Mouse (Mus musculus): ENCODE measurements at regions not wholly inside any gene's neighbourhood (a gene's known extent, or its start where the extent isn't known, plus 50 kb on each side); places are given as distances from the start of the nearest gene placed in this dataset.
A peak's percentile ranks its signal among the peaks of the same experiment; 100 is the strongest.

GRCm38 (mm10) chr17:50409895-50410294, 99.3 kb upstream of the Plcl2 start:
- no peaks in the 10 kb centered on the region for H3K4me1 ChIP-seq (ENCODE audit: insufficient read depth, low read depth, low read length)
- no peaks in the 10 kb centered on the region for H3K27me3 ChIP-seq (replicated peaks; ENCODE audit: insufficient read depth, low read length)
- no peak overlapping the region for H3K27ac ChIP-seq (ENCODE audit: low read length)
- no peak overlapping the region for H3K9ac ChIP-seq (replicated peaks; ENCODE audit: low read depth)
- no peak overlapping the region for H3K4me3 ChIP-seq (ENCODE audit: low read depth, low read length)
- H3K36me3 ChIP-seq (ENCODE audit: insufficient read depth, low read length): no peaks in the 10 kb centered on the region
- no peak for TF ChIP-seq EP300 (IDR thresholded peaks at IDR 0.05)
- no peak for TF ChIP-seq CTCF (IDR thresholded peaks at IDR 0.05)
- no peak overlapping the region for H3K4me2 ChIP-seq (replicated peaks; ENCODE audit: low read depth, low read length)
- 80% methylated on average over 8 of the region's 8 CpGs for WGBS
- ATAC-seq (no peak), DNase-seq (ENCODE audit: low spot score) (peak; percentile 8)
- H3K9me3 ChIP-seq (ENCODE audit: low read length): no peaks in the 10 kb centered on the region

- Histone ChIP-seq H3K27me3 (replicated peaks; ENCODE audit: insufficient read depth, low read length) (no peaks in the 10 kb centered on the region), H3K36me3 (ENCODE audit: insufficient read depth, low read length) (no peaks in the 10 kb centered on the region), H3K9ac (replicated peaks; ENCODE audit: low read depth) (no peak overlapping the region), H3K27ac (ENCODE audit: low read length) (no peak overlapping the region), H3K4me2 (replicated peaks; ENCODE audit: low read depth, low read length) (no peak overlapping the region), H3K4me1 (ENCODE audit: insufficient read depth, low read depth, low read length) (no peaks in the 10 kb centered on the region), H3K9me3 (ENCODE audit: low read length) (no peaks in the 10 kb centered on the region), H3K4me3 (ENCODE audit: low read depth, low read length) (no peak overlapping the region)
- no peak for ATAC-seq
- TF ChIP-seq CTCF (IDR thresholded peaks at IDR 0.05): no peak
- TF ChIP-seq EP300 (IDR thresholded peaks at IDR 0.05): no peak
- WGBS: 95% methylated on average over 3 of the region's 3 CpGs
- no peak for DNase-seq (ENCODE audit: low spot score)
These were observed 98.9 kb upstream of the Plcl2 start for GRCm38 (mm10) chr17:50410296-50410695.

- no peaks in the 10 kb centered on the region for H3K27me3 ChIP-seq (replicated peaks; ENCODE audit: insufficient read depth, low read length)
- no peaks in the 10 kb centered on the region for H3K36me3 ChIP-seq (ENCODE audit: insufficient read depth, low read length)
- H3K9me3 ChIP-seq (ENCODE audit: low read length): no peaks in the 10 kb centered on the region
- ATAC-seq (no peak), DNase-seq (ENCODE audit: low spot score) (no peak)
- WGBS: 87% methylated on average over 5 of the region's 5 CpGs
- H3K4me2 ChIP-seq (replicated peaks; ENCODE audit: low read depth, low read length): no peak overlapping the region
- no peaks in the 10 kb centered on the region for H3K4me1 ChIP-seq (ENCODE audit: insufficient read depth, low read depth, low read length)
- H3K9ac ChIP-seq (replicated peaks; ENCODE audit: low read depth): no peak overlapping the region
- H3K4me3 ChIP-seq (ENCODE audit: low read depth, low read length): no peak overlapping the region
- TF ChIP-seq EP300 (IDR thresholded peaks at IDR 0.05): no peak
- TF ChIP-seq CTCF (IDR thresholded peaks at IDR 0.05): no peak
- H3K27ac ChIP-seq (ENCODE audit: low read length): no peak overlapping the region
These were observed 96.8 kb upstream of the Plcl2 start for GRCm38 (mm10) chr17:50412446-50412845.

GRCm38 (mm10) chr17:50413916-50414315, 95.3 kb upstream of the Plcl2 start:
- H3K27ac ChIP-seq (ENCODE audit: low read length): no peak overlapping the region
- H3K9me3 ChIP-seq (ENCODE audit: low read length): no peaks in the 10 kb centered on the region
- 88% methylated on average over 5 of the region's 5 CpGs for WGBS
- ATAC-seq: no peak
- no peaks in the 10 kb centered on the region for H3K36me3 ChIP-seq (ENCODE audit: insufficient read depth, low read length)
- DNase-seq (ENCODE audit: low spot score): no peak
- no peaks in the 10 kb centered on the region for H3K4me1 ChIP-seq (ENCODE audit: insufficient read depth, low read depth, low read length)
- H3K27me3 ChIP-seq (replicated peaks; ENCODE audit: insufficient read depth, low read length): no peaks in the 10 kb centered on the region
- H3K9ac ChIP-seq (replicated peaks; ENCODE audit: low read depth): no peak overlapping the region
- no peak overlapping the region for H3K4me3 ChIP-seq (ENCODE audit: low read depth, low read length)
- H3K4me2 ChIP-seq (replicated peaks; ENCODE audit: low read depth, low read length): no peak overlapping the region
- TF ChIP-seq EP300 (IDR thresholded peaks at IDR 0.05) (no peak), CTCF (IDR thresholded peaks at IDR 0.05) (no peak)

- Histone ChIP-seq H3K27me3 (replicated peaks; ENCODE audit: insufficient read depth, low read length) (no peaks in the 10 kb centered on the region), H3K27ac (ENCODE audit: low read length) (no peak overlapping the region), H3K4me2 (replicated peaks; ENCODE audit: low read depth, low read length) (no peak overlapping the region), H3K4me3 (ENCODE audit: low read depth, low read length) (no peak overlapping the region), H3K36me3 (ENCODE audit: insufficient read depth, low read length) (no peaks in the 10 kb centered on the region), H3K9ac (replicated peaks; ENCODE audit: low read depth) (no peak overlapping the region), H3K9me3 (ENCODE audit: low read length) (no peaks in the 10 kb centered on the region), H3K4me1 (ENCODE audit: insufficient read depth, low read depth, low read length) (no peaks in the 10 kb centered on the region)
- DNase-seq (ENCODE audit: low spot score) (peak; percentile 26), ATAC-seq (no peak)
- TF ChIP-seq EP300 (IDR thresholded peaks at IDR 0.05): no peak
- TF ChIP-seq CTCF (IDR thresholded peaks at IDR 0.05): no peak
- WGBS: 84% methylated on average over 2 of the region's 2 CpGs
These were observed 93.7 kb upstream of the Plcl2 start for GRCm38 (mm10) chr17:50415331-50416005.

- H3K4me3 ChIP-seq (ENCODE audit: low read depth, low read length): no peak overlapping the region
- ATAC-seq (no peak), DNase-seq (ENCODE audit: low spot score) (no peak)
- H3K27ac ChIP-seq (ENCODE audit: low read length): no peak overlapping the region
- WGBS: 14% methylated on average over 1 of the region's 1 CpGs
- H3K36me3 ChIP-seq (ENCODE audit: insufficient read depth, low read length): no peaks in the 10 kb centered on the region
- H3K9me3 ChIP-seq (ENCODE audit: low read length): no peaks in the 10 kb centered on the region
- no peak overlapping the region for H3K9ac ChIP-seq (replicated peaks; ENCODE audit: low read depth)
- TF ChIP-seq CTCF (IDR thresholded peaks at IDR 0.05) (no peak), EP300 (IDR thresholded peaks at IDR 0.05) (no peak)
- no peak overlapping the region for H3K4me2 ChIP-seq (replicated peaks; ENCODE audit: low read depth, low read length)
- H3K4me1 ChIP-seq (ENCODE audit: insufficient read depth, low read depth, low read length): no peaks in the 10 kb centered on the region
- no peaks in the 10 kb centered on the region for H3K27me3 ChIP-seq (replicated peaks; ENCODE audit: insufficient read depth, low read length)
These were observed 93.1 kb upstream of the Plcl2 start for GRCm38 (mm10) chr17:50416119-50416518.
